Mouse (Mus musculus) liver, adult 2 months (tissue): Measurements from ENCODE around the gene Thumpd2.

Experiments used
- CTCF ChIP-seq: fragments of 200-500 bp; IDR thresholded peaks from 2 replicates; pipeline ENCODE4 v1.5.1; 2011; ENCODE audit warnings: low read depth, low read length, control low read depth
- POLR2A ChIP-seq: fragments of 200-500 bp; IDR thresholded peaks from 2 replicates; pipeline ENCODE4 v1.6.1; 2011; ENCODE audit warnings: low read length, control low read depth; ENCODE audit not compliant: insufficient read depth; ENCODE audit errors: extremely low read depth

GRCm38 (mm10) chr17:81044356-81044755 lies 20.5 kb downstream of the Thumpd2 start:
- TF ChIP-seq CTCF = no peak
- no peak for TF ChIP-seq POLR2A
